Mouse (Mus musculus): ENCODE data around the gene Slc7a3. TPM values are rescaled to one million over a fixed set of nuclear protein-coding genes. Genes with fewer than 3 reads are reported as not detected.
"Not testable (repeated sequence)": the region's sequence is repeated elsewhere in the genome, so short reads cannot be mapped to it uniquely, and the experiment has no call there.

Slc7a3 gene
- total RNA-seq (2021) = 1 to 10 TPM; 5.0 to 5.4 TPM

DNA sequence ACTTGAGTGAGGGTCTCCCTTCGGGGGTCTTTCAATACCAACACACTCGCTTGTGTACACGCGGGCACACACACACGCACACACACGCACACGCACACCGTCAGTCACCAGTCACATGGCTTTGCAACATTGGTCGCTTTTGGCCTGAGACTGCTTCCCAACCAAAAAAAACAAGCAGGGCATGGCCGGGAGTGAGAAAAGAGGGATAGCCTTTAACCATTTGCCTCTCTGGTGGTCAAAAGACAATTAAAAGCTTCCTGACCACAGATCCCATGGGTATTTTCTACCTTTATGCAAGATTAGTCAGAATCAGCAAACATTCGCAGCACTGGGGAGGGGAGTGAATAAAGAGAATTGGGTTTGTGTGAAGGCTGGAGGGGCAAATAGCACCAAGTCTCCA lies at the start of gene Slc7a3:
Slc7a3 (minus strand) TSS at position 101 of the 400 bp plus-strand sequence.
- DNase-seq (ENCODE audit: extremely low spot score in 1 of 2, low spot score in 1 of 2) = no peak

DNA sequence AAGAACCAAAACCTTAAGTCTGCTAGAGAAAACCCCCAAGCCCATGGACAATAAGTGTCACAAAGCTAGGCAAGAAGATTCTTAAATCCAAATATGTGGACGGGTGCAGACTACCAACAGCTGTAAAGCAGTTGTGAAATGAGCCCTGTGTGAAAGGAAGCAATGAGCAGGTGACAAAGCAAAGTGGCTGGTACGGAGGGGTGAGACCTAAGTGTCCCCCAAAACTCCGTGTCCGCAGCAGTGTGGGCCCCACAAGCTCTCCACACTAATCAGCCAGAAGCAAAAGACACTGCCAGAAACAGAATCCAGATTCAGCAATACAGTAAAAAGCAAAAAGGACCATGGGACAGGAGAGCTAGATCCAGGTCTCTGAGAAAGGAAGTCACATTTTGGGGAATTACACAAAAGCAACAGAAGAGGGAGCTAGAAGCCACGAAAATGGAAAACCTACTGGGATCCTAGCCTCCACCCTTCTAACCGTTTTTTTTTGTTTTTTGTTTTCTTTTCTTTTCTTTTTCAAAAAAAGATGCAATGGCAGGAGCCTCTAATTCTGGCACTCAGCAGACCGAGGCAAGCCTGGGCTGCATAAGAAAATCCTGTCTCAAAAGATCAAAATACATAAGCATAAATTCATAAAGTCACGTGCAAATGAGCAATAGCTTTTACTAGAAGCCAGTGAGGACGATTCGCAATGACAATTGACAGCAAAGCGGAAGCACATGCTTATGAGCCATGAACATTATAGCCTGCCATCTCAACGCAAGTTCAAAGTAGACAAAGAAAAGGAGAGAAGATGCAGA lies 46.4 kb upstream of the Slc7a3 start:
- DNase-seq (ENCODE audit: extremely low spot score in 1 of 2, low spot score in 1 of 2) = no peak

DNA sequence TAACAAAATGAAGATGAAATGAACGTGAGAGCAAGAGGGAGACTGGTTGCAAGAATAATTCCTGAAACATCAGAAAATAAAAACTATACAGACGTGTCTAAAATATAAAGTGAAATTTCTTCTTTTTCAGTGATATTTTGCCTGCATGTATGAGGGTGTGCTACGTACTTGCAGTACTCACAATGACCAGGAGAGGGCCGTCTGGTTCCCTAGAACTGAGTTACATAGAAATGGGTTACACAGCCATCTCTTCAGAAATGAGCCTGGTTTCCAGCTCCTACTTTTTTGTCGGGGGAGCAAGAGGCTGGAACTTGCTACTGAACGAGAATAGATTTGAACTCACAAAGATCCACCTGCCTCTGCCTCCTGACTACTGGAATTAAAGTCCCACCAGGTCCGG lies 45.2 kb upstream of the Slc7a3 start:
- DNase-seq (ENCODE audit: extremely low spot score in 1 of 2, low spot score in 1 of 2) = peak; percentile 35 to 80

DNA sequence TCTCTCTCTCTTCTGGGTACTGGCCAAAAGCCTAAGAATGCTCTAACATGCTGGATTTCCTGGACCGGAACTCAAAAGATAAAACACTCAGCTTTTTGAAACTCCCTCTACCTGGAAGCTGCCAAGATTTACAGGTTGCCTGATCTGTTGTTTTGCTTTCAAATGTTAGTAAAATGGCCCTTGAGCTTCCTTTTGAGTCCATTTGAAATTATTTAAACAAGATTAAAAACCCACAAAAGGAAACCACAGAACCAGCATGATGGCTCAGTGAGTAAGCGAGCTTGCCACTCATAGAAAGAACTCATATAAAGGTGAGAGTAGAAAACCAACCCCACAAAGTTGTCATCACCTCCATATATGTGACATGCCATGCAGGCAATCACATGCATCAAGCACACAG lies 42.7 kb upstream of the Slc7a3 start:
- no peak for DNase-seq (ENCODE audit: extremely low spot score in 1 of 2, low spot score in 1 of 2)

DNA sequence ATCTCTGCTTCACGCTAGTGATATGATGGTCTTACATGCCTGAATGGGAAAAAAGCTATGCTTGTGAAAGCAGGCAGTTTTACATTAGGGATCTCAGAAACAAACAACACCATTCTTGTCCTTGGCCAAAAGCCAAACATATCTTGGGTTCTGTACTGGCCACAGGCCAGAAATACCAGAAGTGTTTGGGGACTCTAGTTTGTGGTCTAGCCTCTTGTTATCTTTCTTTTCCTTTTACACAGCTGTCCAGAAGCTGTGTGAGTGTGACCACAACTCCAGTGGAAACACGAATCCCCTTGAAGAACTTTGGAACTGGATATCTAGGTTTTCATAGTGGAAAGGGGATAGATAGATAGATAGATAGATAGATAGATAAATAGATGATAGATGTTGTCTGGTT lies 41.2 kb upstream of the Slc7a3 start:
- no peak for DNase-seq (ENCODE audit: extremely low spot score in 1 of 2, low spot score in 1 of 2)

- no peak for DNase-seq (ENCODE audit: extremely low spot score in 1 of 2, low spot score in 1 of 2)
These were observed 40.7 kb upstream of the Slc7a3 start for GRCm38 (mm10) chrX:101126474-101126955.

GRCm38 (mm10) chrX:101120546-101120945 lies 34.7 kb upstream of the Slc7a3 start:
- DNase-seq (ENCODE audit: extremely low spot score in 1 of 2, low spot score in 1 of 2) = no peak

- DNase-seq (ENCODE audit: extremely low spot score in 1 of 2, low spot score in 1 of 2) = not testable (repeated sequence)
These were observed 609 bp downstream of the Slc7a3 start for GRCm38 (mm10) chrX:101085211-101085610.

- DNase-seq (ENCODE audit: extremely low spot score in 1 of 2, low spot score in 1 of 2) = no peak
These were observed 1.6 kb downstream of the Slc7a3 start for GRCm38 (mm10) chrX:101084192-101084591.

DNA sequence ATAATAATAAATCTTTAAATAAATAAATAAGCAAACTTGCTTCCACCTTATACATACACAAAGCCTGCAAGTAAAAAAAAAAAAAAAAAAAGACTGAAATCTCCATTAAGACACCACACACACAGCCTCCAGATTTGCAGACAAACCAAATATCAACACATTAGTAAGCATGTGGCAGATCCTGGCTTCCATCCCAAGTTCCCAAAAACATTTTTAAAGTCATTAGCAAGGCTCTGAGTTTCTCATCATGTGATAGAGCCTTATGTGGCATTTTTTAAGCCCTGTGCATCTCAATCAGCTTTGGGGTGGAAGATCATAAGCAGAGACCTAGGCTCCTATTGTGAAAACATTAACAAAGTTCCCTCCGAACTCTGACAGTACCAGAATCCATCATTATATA lies 20.6 kb downstream of the Slc7a3 start:
- no peak for DNase-seq (ENCODE audit: extremely low spot score in 1 of 2, low spot score in 1 of 2)

DNA sequence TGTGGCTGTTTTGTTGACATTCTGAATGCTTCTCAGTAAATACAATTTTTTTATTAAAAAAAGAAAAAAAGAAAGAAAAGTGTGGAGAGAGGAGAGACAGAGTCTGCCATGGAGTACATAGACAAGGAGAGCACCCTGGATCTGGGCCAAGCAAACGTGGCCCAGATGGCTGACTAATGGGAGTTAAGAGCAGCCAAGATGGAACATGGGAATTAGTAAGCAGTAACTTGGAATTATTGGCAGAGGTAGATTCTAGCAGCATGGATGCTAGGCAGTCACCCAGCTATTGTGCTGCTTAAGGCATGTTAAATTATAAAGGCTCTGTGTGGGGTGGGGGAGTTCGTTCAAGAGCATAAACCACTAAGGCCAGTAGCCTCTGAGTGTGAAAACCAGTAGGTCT lies 22.3 kb downstream of the Slc7a3 start:
- DNase-seq (ENCODE audit: extremely low spot score in 1 of 2, low spot score in 1 of 2) = peak in 1 of 2 experiments; percentile 11

DNA sequence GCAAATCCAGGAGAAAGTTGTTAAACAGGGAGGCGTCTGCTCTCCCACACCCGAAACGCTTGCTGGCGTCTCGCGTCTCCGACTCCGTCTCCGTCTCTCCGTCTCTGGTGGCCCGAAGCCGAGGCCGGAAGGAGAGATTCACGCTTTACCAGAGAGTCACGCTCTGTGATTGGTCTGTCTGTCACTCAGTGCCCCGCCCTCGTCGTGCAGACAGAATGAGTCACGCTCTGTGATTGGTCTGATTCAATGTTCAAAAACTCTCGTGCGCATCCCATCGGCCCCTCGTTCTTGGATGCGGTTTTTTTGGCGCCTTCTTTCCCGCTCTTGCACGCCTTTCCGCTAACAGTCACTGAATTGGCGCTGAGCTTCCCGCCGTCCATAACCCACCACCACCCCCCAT lies 26.3 kb downstream of the Slc7a3 start, which contains the start of gene Tex11:
Tex11 (minus strand) TSS at position 127 of the 400 bp plus-strand sequence.
- no peak for DNase-seq (ENCODE audit: extremely low spot score in 1 of 2, low spot score in 1 of 2)

Other genes with a start within 250 kb of the Slc7a3 start
- under 1 TPM in 1 of 2 experiments, not detected in 1; 0.10 TPM for gene Tex11, start 26.4 kb downstream of the Slc7a3 start, total RNA-seq (2021)
- 10 to 100 TPM; 72.9 to 83.2 TPM for gene Snx12, start 136.5 kb upstream of the Slc7a3 start, total RNA-seq (2021)
- 10 to 100 TPM; 18.4 to 22.8 TPM for gene Foxo4, start 168.5 kb upstream of the Slc7a3 start, total RNA-seq (2021)
- not detected for gene Gm614, start 178.0 kb upstream of the Slc7a3 start, total RNA-seq (2021)
- gene Il2rg, start 182.2 kb upstream of the Slc7a3 start, total RNA-seq (2021) = 1 to 10 TPM; 1.3 to 1.4 TPM
- gene Gm20489, start 183.0 kb upstream of the Slc7a3 start, total RNA-seq (2021) = not detected
- 10 to 100 TPM; 21.2 to 39.4 TPM for gene Med12, start 188.0 kb upstream of the Slc7a3 start, total RNA-seq (2021)
- 100 to 1,000 TPM; 194 to 212 TPM for gene Nlgn3, start 213.1 kb upstream of the Slc7a3 start, total RNA-seq (2021)